Mouse (Mus musculus) cerebellum, postnatal 25 days (tissue): Measurements from ENCODE around the gene Gm20737.
"Not testable (repeated sequence)": the region's sequence is repeated elsewhere in the genome, so short reads cannot be mapped to it uniquely, and the experiment has no call there.

Experiments used
- DNase-seq, 2 experiments: peaks; one replicate each; pipeline ENCODE4 v3.0.0; 2021; ENCODE audit warnings: mixed read lengths in 2 of 2

Gm20737 gene

DNA sequence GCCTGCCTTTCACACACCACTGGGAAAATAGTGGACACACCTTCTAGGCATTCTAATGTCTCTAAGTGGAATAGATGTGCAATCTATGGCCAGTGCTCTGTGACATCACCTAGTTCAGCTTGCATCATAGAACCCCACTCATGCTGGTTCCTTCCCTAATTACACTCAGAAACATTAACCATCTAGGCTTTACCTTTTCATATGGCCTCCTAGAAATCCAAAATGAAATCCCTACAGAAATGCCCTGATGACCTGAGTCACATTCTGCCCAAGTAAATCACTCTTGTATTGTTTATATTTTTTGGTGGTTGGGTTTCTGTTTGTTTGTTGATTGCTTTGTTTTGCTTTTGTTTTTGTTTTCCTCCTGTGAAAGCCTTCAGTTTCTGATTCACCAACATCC, at the start of gene Gm20737:
TSS of gene Gm20737 (minus strand) at position 101 of the 400 bp plus-strand sequence.
- not testable (repeated sequence) for DNase-seq

- not testable (repeated sequence) for DNase-seq
Observed at GRCm38 (mm10) chrY:10553153-10553552, 17.3 kb upstream of the Gm20737 start, which contains the start of gene Gm21775. Gm21775 (plus strand) TSS chrY:10553453.
